Mouse (Mus musculus): ENCODE measurements around the gene Krt6b. TPM values are rescaled to one million over a fixed set of nuclear protein-coding genes. Genes with fewer than 3 reads are reported as not detected.
"Not testable (repeated sequence)": the region's sequence is repeated elsewhere in the genome, so short reads cannot be mapped to it uniquely, and the experiment has no call there.

Gene Krt6b
- polyA plus RNA-seq, 1 experiment from 2014 or later = not detected

DNA sequence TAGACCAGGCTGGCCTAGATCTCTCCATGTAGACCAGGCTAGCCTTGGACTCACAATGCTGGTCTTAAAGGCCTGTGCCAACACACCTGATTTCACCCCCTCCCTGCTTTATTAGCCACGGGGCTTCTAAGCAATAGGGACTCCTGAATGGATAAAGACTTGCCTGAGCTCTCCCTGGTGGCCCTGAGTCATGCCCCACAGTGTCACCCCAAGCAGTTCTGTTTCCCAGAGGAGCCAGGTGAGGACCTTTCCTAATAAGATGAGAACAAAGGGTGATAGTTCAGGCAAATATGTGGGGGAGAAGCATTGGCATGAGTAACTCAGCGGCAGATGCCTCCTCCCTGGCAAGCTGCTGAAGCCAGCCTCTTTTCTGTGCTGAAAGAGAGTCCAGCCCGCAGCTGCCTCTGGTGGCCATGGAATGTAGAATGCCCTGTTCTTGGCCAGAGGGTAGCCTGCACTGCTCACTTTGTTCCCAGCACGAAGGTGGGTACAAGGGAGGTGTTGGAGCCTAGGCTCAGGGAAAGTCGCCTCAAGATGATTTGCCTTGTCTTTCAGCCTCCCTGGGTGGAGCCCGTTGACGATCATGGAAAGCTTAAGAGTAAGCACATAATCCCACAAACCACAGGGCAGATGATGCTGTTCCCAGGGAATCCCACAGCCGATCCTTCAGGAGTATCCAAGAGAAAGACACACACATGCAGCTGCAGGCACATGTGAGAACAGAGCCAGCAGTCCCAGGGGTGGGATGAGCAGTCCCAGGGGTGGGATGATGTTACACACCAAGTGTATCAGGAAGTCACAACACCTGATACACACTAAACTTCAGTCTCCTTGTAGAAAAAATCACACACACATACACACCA lies 17.5 kb upstream of the Krt6b start:
- WGBS = 73% methylated on average over 8 of the region's 8 CpGs
- Histone ChIP-seq H3K4me1 (replicated peaks) (no peaks in the 10 kb centered on the region), H3K36me3 (no peaks in the 10 kb centered on the region), H3K9ac (replicated peaks) (no peak overlapping the region), H3K27me3 (no peaks in the 10 kb centered on the region), H3K4me2 (replicated peaks) (no peak overlapping the region), H3K27ac (no peak overlapping the region), H3K4me3 (replicated peaks) (no peak overlapping the region), H3K9me3 (no peaks in the 10 kb centered on the region)
- ATAC-seq = no peak

DNA sequence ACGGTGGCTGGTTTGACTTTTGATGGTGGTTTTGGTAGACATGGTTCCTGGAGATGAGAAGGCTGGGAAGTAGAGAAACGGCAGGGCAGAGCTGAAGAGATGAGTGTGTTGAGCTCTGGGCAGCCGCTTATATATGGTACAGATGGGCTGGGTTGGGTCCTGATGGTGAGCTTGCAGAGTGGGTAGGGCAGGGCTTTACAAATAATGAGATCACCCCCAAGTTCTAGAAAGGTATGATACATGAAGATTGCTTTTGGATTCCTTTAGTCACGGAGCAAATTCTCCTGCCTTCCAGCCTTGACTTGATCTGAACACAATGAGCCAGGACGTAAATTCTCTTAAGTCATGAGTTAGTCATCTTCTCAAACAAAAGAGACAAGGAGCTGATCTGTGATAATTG lies 14.1 kb upstream of the Krt6b start, which contains the start of gene Krt6a:
Krt6a (minus strand) TSS at position 101 of the 400 bp plus-strand sequence.
- no peak within 1 kb of the TSS for H3K4me3 ChIP-seq (replicated peaks)
- no peak within 1 kb of the TSS for H3K9ac ChIP-seq (replicated peaks)
- no peak within 1 kb of the TSS for H3K4me2 ChIP-seq (replicated peaks)
- H3K36me3 ChIP-seq = no peaks in the 10 kb centered on the region
- no peak within 1 kb of the TSS for H3K27ac ChIP-seq
- H3K27me3 ChIP-seq = no peaks in the 10 kb centered on the region
- H3K4me1 ChIP-seq (replicated peaks) = no peaks in the 10 kb centered on the region
- ATAC-seq = no peak
- WGBS = 82% methylated on average over 5 of the region's 5 CpGs
- no peaks in the 10 kb centered on the region for H3K9me3 ChIP-seq

DNA sequence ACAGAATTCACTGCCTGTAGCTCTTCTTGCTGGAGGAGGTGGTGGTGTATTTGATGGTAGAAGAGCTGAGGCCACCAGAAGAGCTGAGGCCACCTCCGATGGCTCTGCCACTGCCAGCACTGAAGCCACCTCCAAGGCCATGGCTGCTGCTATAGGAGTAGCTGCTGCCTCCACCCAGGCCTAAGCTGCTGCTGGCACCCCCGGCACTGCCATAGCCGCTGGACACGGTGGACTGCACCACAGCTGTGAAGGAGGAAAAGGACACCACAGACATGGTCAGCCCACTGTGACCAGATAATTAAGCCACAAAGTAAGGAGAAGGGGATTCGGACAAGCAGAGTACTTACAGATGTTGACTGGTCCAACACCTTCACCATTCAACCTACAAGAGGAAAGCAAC lies 10.4 kb upstream of the Krt6b start:
- H3K9ac ChIP-seq (replicated peaks); H3K4me2 ChIP-seq (replicated peaks); H3K27ac ChIP-seq; H3K36me3 ChIP-seq; H3K27me3 ChIP-seq; H3K9me3 ChIP-seq; H3K4me1 ChIP-seq (replicated peaks); H3K4me3 ChIP-seq (replicated peaks); ATAC-seq: not testable (repeated sequence)
- 86% methylated on average over 5 of the region's 5 CpGs for WGBS

DNA sequence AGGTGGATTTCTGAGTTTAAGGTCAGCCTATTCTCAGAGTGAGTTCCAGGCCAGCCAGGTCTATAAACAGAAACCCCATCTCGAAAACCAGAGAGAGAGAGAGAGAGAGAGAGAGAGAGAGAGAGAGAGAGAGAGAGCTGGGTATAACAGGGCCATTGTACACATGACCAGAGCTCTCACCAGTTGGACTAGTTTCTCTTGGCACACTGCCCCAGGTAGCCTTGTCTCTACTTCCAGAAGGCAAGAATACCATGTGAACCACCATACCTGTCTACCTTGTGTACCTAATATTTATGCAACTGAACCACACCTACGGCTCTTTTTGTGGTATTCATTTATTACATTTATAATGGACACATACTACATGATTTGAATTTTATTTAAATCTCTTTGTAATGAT lies 8.1 kb upstream of the Krt6b start:
- ATAC-seq = no peak
- Histone ChIP-seq H3K27me3 (no peaks in the 10 kb centered on the region), H3K9ac (replicated peaks) (no peak overlapping the region), H3K4me1 (replicated peaks) (no peaks in the 10 kb centered on the region), H3K27ac (no peak overlapping the region), H3K4me3 (replicated peaks) (no peak overlapping the region), H3K9me3 (no peaks in the 10 kb centered on the region), H3K4me2 (replicated peaks) (no peak overlapping the region), H3K36me3 (no peaks in the 10 kb centered on the region)
- 71% methylated on average over 2 of the region's 2 CpGs for WGBS

DNA sequence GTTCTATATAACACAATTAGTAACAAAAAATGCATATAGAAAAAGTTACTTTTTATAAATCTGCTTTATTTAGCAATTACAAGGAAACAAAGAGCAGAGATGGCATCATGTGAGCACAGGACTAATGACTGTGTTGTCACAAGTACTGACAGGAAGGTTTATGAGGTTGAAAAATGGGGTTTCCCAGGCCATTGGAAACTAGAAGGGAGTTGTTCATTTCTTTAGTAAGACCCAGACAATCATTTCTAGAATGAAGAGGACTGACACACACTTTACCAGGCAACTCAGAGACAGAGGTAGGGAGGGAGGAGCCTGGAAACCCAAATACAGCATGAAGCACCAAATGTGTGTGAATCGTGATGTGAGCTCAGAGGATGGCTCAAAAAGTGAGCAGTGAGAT lies 4.1 kb downstream of the Krt6b start:
- Histone ChIP-seq H3K4me3 (replicated peaks) (no peak overlapping the region), H3K9ac (replicated peaks) (no peak overlapping the region), H3K4me1 (replicated peaks) (no peaks in the 10 kb centered on the region), H3K27me3 (no peaks in the 10 kb centered on the region), H3K4me2 (replicated peaks) (no peak overlapping the region), H3K27ac (no peak overlapping the region), H3K9me3 (no peaks in the 10 kb centered on the region), H3K36me3 (no peaks in the 10 kb centered on the region)
- ATAC-seq = no peak
- 92% methylated on average over 1 of the region's 1 CpGs for WGBS

DNA sequence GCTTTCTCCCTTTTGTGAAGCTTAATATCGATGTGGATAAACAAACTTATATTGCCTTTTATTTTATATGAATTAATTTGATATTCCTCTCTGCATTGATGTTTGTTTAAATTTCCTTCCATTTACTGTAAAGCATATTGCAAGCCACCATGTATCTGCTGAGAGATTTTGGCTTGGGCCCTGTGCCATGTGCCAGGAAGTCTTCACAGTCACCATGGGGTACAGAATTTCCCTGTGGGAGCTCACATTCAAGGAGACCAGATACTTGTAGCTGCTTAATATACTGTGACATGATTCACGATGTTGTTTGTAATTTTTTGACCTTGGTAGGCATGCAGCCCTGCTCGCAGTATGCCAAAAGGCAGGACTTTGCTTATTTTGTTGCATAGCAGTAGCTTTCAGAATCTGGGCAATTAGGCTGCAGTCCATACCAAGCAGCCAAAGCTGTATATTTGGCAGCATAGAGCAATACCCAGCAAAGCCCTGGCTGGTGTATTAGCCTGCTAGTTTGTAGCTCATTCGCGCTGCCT lies 27.3 kb downstream of the Krt6b start:
- Histone ChIP-seq H3K4me1 (replicated peaks) (no peaks in the 10 kb centered on the region), H3K27ac (no peak overlapping the region), H3K9me3 (no peaks in the 10 kb centered on the region), H3K4me3 (replicated peaks) (no peak overlapping the region), H3K36me3 (no peaks in the 10 kb centered on the region), H3K27me3 (no peaks in the 10 kb centered on the region), H3K9ac (replicated peaks) (no peak overlapping the region), H3K4me2 (replicated peaks) (no peak overlapping the region)
- 90% methylated on average over 5 of the region's 5 CpGs for WGBS
- no peak for ATAC-seq

DNA sequence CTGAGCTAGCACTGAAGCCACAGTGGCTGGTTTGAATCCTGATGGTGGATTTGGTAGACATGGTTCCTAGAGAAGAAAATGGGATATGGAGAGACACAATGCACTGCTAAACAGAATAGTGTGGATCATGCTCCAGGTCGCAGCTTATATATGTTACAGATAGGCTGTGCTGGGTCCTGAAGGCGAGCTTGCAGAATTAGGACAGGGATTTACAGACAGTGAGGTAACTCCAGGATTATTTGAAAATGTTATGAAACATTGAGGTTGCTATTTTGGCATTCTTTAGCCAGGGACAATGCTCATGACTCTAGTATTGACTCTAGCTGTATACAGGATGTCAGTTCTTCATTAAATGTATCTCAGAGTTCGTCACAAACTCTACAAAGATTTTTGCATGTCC lies 32.8 kb downstream of the Krt6b start, which contains the start of gene Gm5478:
Gm5478 (minus strand) TSS at position 101 of the 400 bp plus-strand sequence.
- no peaks in the 10 kb centered on the region for H3K9me3 ChIP-seq
- H3K4me3 ChIP-seq (replicated peaks) = no peak within 1 kb of the TSS
- H3K36me3 ChIP-seq = no peaks in the 10 kb centered on the region
- no peak within 1 kb of the TSS for H3K27ac ChIP-seq
- no peaks in the 10 kb centered on the region for H3K27me3 ChIP-seq
- 79% methylated on average over 3 of the region's 3 CpGs for WGBS
- H3K4me2 ChIP-seq (replicated peaks) = no peak within 1 kb of the TSS
- no peaks in the 10 kb centered on the region for H3K4me1 ChIP-seq (replicated peaks)
- H3K9ac ChIP-seq (replicated peaks) = no peak within 1 kb of the TSS
- no peak for ATAC-seq

DNA sequence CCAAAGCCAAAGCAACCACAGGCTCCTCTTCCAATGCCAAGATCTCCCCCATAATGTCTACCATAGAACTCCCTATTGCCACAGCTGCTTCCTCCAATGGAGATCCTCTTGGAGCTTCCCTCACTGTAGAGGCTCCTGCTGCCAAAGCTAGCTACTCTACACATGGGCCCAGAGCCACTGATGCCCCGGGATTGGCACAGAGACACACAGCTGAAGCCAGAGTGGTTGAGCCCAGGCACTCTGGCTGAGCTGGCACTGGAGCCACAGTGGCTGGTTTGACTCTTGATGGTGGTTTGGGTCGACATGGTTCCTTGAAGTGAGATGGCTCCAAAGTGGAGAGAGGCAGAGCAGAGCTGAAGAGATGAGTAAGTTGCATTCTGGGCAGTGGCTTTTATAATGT lies 52.2 kb downstream of the Krt6b start, which contains the start of gene Gm5414:
Gm5414 (minus strand) TSS at position 305 of the 400 bp plus-strand sequence.
- H3K27me3 ChIP-seq = no peaks in the 10 kb centered on the region
- no peak within 1 kb of the TSS for H3K4me3 ChIP-seq (replicated peaks)
- WGBS = 79% methylated on average over 2 of the region's 2 CpGs
- H3K4me2 ChIP-seq (replicated peaks) = no peak within 1 kb of the TSS
- H3K9me3 ChIP-seq = no peaks in the 10 kb centered on the region
- no peak within 1 kb of the TSS for H3K27ac ChIP-seq
- ATAC-seq = no peak
- no peaks in the 10 kb centered on the region for H3K36me3 ChIP-seq
- no peak within 1 kb of the TSS for H3K9ac ChIP-seq (replicated peaks)
- H3K4me1 ChIP-seq (replicated peaks) = no peaks in the 10 kb centered on the region

Small RNA genes lying within 50 kb of the gene (microRNA-seq; reads per million reads assigned to microRNA genes)
- not detected for gene Gm44323
- gene Gm44342 = not detected
- gene Gm44383 = not detected
- not detected for gene Gm44479

Other genes starting within 250 kb of the Krt6b start
- gene Krt87, start 241.5 kb downstream of the Krt6b start, polyA plus RNA-seq (2015; fragmentation: Nextera tagmentation; extraction: Ambion mirVana) = 0.17 and 0.19 TPM in 2 replicates
- gene Krt88, start 232.5 kb downstream of the Krt6b start, polyA plus RNA-seq (2015; fragmentation: Nextera tagmentation; extraction: Ambion mirVana) = not detected in 2 replicates
- gene Krt81, start 216.5 kb downstream of the Krt6b start, polyA plus RNA-seq (2015; fragmentation: Nextera tagmentation; extraction: Ambion mirVana) = not detected in 2 replicates
- not detected in 2 replicates for gene Krt86, start 206.8 kb downstream of the Krt6b start, polyA plus RNA-seq (2015; fragmentation: Nextera tagmentation; extraction: Ambion mirVana)
- gene Krt83, start 188.8 kb downstream of the Krt6b start, polyA plus RNA-seq (2015; fragmentation: Nextera tagmentation; extraction: Ambion mirVana) = not detected in 2 replicates
- not detected in 2 replicates for gene Gm49425, start 163.0 kb downstream of the Krt6b start, polyA plus RNA-seq (2015; fragmentation: Nextera tagmentation; extraction: Ambion mirVana)
- gene Krt84, start 147.5 kb downstream of the Krt6b start, polyA plus RNA-seq (2015; fragmentation: Nextera tagmentation; extraction: Ambion mirVana) = not detected in 2 replicates
- gene Krt82, start 129.6 kb downstream of the Krt6b start, polyA plus RNA-seq (2015; fragmentation: Nextera tagmentation; extraction: Ambion mirVana) = not detected in 2 replicates
- gene Krt90, start 117.3 kb downstream of the Krt6b start, polyA plus RNA-seq (2015; fragmentation: Nextera tagmentation; extraction: Ambion mirVana) = 0.08 TPM in 1 of 2 replicates, not detected in the other
- 0.11 TPM in 1 of 2 replicates, not detected in the other for gene Krt75, start 106.4 kb downstream of the Krt6b start, polyA plus RNA-seq (2015; fragmentation: Nextera tagmentation; extraction: Ambion mirVana)
- gene Gm5414, start 52.1 kb downstream of the Krt6b start, polyA plus RNA-seq (2015; fragmentation: Nextera tagmentation; extraction: Ambion mirVana) = not detected in 2 replicates
- not detected in 2 replicates for gene Gm5478, start 32.9 kb downstream of the Krt6b start, polyA plus RNA-seq (2015; fragmentation: Nextera tagmentation; extraction: Ambion mirVana)
- gene Krt6a, start 14.0 kb upstream of the Krt6b start, polyA plus RNA-seq (2015; fragmentation: Nextera tagmentation; extraction: Ambion mirVana) = not detected in 2 replicates
- 0.19 and 0.26 TPM in 2 replicates for gene Krt5, start 32.6 kb upstream of the Krt6b start, polyA plus RNA-seq (2015; fragmentation: Nextera tagmentation; extraction: Ambion mirVana)
- gene Krt71, start 62.8 kb upstream of the Krt6b start, polyA plus RNA-seq (2015; fragmentation: Nextera tagmentation; extraction: Ambion mirVana) = not detected in 2 replicates
- gene Krt72, start 106.2 kb upstream of the Krt6b start, polyA plus RNA-seq (2015; fragmentation: Nextera tagmentation; extraction: Ambion mirVana) = not detected in 2 replicates
- 0.50 and 1.0 TPM in 2 replicates for gene Krt73, start 122.1 kb upstream of the Krt6b start, polyA plus RNA-seq (2015; fragmentation: Nextera tagmentation; extraction: Ambion mirVana)
- not detected in 2 replicates for gene Krt2, start 137.9 kb upstream of the Krt6b start, polyA plus RNA-seq (2015; fragmentation: Nextera tagmentation; extraction: Ambion mirVana)
- gene Krt1, start 170.5 kb upstream of the Krt6b start, polyA plus RNA-seq (2015; fragmentation: Nextera tagmentation; extraction: Ambion mirVana) = 4.2 and 4.7 TPM in 2 replicates
- gene Krt77, start 189.4 kb upstream of the Krt6b start, polyA plus RNA-seq (2015; fragmentation: Nextera tagmentation; extraction: Ambion mirVana) = 0.15 TPM in 1 of 2 replicates, not detected in the other
- gene Krt76, start 212.6 kb upstream of the Krt6b start, polyA plus RNA-seq (2015; fragmentation: Nextera tagmentation; extraction: Ambion mirVana) = not detected in 2 replicates
- 0.26 TPM in 1 of 2 replicates, not detected in the other for gene Krt4, start 244.4 kb upstream of the Krt6b start, polyA plus RNA-seq (2015; fragmentation: Nextera tagmentation; extraction: Ambion mirVana)